Mouse (Mus musculus) liver, adult 2 months (tissue): ENCODE measurements around the gene Dnajb13.

Source experiments
- CTCF ChIP-seq: fragments of 200-500 bp; IDR thresholded peaks from 2 replicates; pipeline ENCODE4 v1.5.1; 2011; ENCODE audit warnings: low read depth, low read length, control low read depth
- POLR2A ChIP-seq: fragments of 200-500 bp; IDR thresholded peaks from 2 replicates; pipeline ENCODE4 v1.6.1; 2011; ENCODE audit warnings: low read length, control low read depth; ENCODE audit not compliant: insufficient read depth; ENCODE audit errors: extremely low read depth

DNA sequence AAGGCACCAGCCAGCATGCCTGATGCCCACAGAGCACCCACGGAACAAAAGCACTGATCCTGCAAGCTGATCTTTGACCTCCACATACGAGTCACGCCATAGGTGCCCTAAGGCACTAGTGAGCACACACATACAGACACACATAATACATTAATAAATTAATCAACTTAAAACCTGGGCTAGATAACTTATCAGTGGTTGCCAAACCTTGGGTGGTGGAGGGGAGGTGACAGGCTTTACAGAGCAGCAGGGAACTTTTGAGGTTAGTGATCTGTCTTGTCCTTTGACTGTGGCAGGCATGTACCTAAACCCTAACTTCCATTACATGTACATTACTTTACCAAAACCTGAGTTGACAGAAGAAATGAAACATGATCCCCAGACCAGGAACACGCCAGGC is 44.6 kb upstream of the Dnajb13 start:
- TF ChIP-seq CTCF, result no peak
- no peak for TF ChIP-seq POLR2A
